Mouse (Mus musculus): ENCODE results near the gene Nlrc4. TPM values are rescaled to one million over a fixed set of nuclear protein-coding genes. Genes with fewer than 3 reads are reported as not detected.
"Not testable (repeated sequence)": the region's sequence is repeated elsewhere in the genome, so short reads cannot be mapped to it uniquely, and the experiment has no call there.

Gene Nlrc4
- 0.14 and 0.15 TPM in 2 replicates for polyA plus RNA-seq (2016; fragmentation: Nextera tagmentation; extraction: Ambion mirVana)

- 55% methylated on average over 8 of the region's 8 CpGs for WGBS
- Histone ChIP-seq H3K36me3 (no peaks in the 10 kb centered on the region), H3K4me3 (no peak within 1 kb of the TSS), H3K4me1 (replicated peaks) (no peaks in the 10 kb centered on the region), H3K9me3 (replicated peaks) (no peaks in the 10 kb centered on the region), H3K27me3 (replicated peaks) (no peaks in the 10 kb centered on the region), H3K9ac (no peak within 1 kb of the TSS), H3K27ac (ENCODE audit: poor library complexity, severe bottlenecking) (no peak within 1 kb of the TSS), H3K4me2 (no peak within 1 kb of the TSS)
- no peak for ATAC-seq (ENCODE audit: insufficient number of reproducible peaks, low FRiP score)
Measured at GRCm38 (mm10) chr17:74458711-74459408, at the start of gene Nlrc4. Gene Nlrc4 (minus strand): TSS chr17:74459142.

GRCm38 (mm10) chr17:74508600-74508999, 49.7 kb upstream of the Nlrc4 start:
- Histone ChIP-seq H3K9ac (no peak overlapping the region), H3K4me3 (no peak overlapping the region), H3K27me3 (replicated peaks) (no peaks in the 10 kb centered on the region), H3K9me3 (replicated peaks) (no peaks in the 10 kb centered on the region), H3K36me3 (no peaks in the 10 kb centered on the region), H3K27ac (ENCODE audit: poor library complexity, severe bottlenecking) (no peak overlapping the region), H3K4me2 (no peak overlapping the region), H3K4me1 (replicated peaks) (peaks cover 4% of the 10 kb centered on the region; the same call in 1 of the 2 replicates)
- no peak for ATAC-seq (ENCODE audit: insufficient number of reproducible peaks, low FRiP score)
- 86% methylated on average over 3 of the region's 3 CpGs for WGBS

- H3K4me2 ChIP-seq, result no peak overlapping the region
- H3K9me3 ChIP-seq (replicated peaks), result no peaks in the 10 kb centered on the region
- H3K27me3 ChIP-seq (replicated peaks), result no peaks in the 10 kb centered on the region
- no peak for ATAC-seq (ENCODE audit: insufficient number of reproducible peaks, low FRiP score)
- no peaks in the 10 kb centered on the region for H3K36me3 ChIP-seq
- WGBS, result 39% methylated on average over 2 of the region's 2 CpGs
- H3K27ac ChIP-seq (ENCODE audit: poor library complexity, severe bottlenecking), result no peak overlapping the region
- H3K9ac ChIP-seq, result no peak overlapping the region
- H3K4me3 ChIP-seq, result no peak overlapping the region
- H3K4me1 ChIP-seq (replicated peaks), result peaks cover 4% of the 10 kb centered on the region; the same call in 1 of the 2 replicates
Measured at GRCm38 (mm10) chr17:74507934-74508333, 49.0 kb upstream of the Nlrc4 start.

DNA sequence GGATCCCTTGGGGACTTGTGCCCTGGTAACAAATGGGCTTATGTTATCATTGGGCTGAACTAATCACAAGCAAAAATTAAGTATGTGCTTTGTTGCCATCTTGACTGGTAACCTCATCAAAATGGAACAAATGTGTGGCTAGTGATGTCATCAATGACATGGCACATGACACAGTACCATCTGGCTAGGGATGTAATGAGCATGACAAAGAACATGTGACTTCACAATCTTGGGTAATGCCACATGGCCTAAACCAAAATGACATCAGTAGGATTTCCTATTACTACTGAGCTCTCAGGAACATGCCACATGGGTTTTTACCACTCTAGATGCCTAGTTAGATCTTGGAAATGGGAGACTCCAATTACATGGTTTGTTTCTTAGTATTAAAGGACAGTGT, 42.1 kb upstream of the Nlrc4 start:
- peaks cover 35% of the 10 kb centered on the region for H3K36me3 ChIP-seq

GRCm38 (mm10) chr17:74500204-74500603, 41.3 kb upstream of the Nlrc4 start:
- H3K36me3 ChIP-seq, result peaks cover 42% of the 10 kb centered on the region
- no peak overlapping the region for H3K27ac ChIP-seq (ENCODE audit: poor library complexity, severe bottlenecking)
- H3K4me2 ChIP-seq, result no peak overlapping the region
- 83% methylated on average over 4 of the region's 4 CpGs for WGBS
- no peak overlapping the region for H3K9ac ChIP-seq
- H3K4me1 ChIP-seq (replicated peaks), result no peaks in the 10 kb centered on the region
- no peaks in the 10 kb centered on the region for H3K9me3 ChIP-seq (replicated peaks)
- H3K27me3 ChIP-seq (replicated peaks), result no peaks in the 10 kb centered on the region
- ATAC-seq (ENCODE audit: insufficient number of reproducible peaks, low FRiP score), result no peak
- no peak overlapping the region for H3K4me3 ChIP-seq

More for the DNA sequence above, 42.1 kb upstream of the Nlrc4 start:
- Histone ChIP-seq H3K9ac (no peak overlapping the region), H3K27ac (ENCODE audit: poor library complexity, severe bottlenecking) (no peak overlapping the region), H3K4me2 (no peak overlapping the region), H3K4me1 (replicated peaks) (no peaks in the 10 kb centered on the region), H3K4me3 (no peak overlapping the region), H3K9me3 (replicated peaks) (no peaks in the 10 kb centered on the region), H3K27me3 (replicated peaks) (no peaks in the 10 kb centered on the region)
- no peak for ATAC-seq (ENCODE audit: insufficient number of reproducible peaks, low FRiP score)

- Histone ChIP-seq H3K4me3 (no peak overlapping the region), H3K36me3 (peaks cover 36% of the 10 kb centered on the region), H3K27me3 (replicated peaks) (no peaks in the 10 kb centered on the region), H3K4me2 (no peak overlapping the region), H3K9me3 (replicated peaks) (no peaks in the 10 kb centered on the region), H3K9ac (no peak overlapping the region), H3K27ac (ENCODE audit: poor library complexity, severe bottlenecking) (no peak overlapping the region), H3K4me1 (replicated peaks) (peaks cover 3% of the 10 kb centered on the region; the same call in 1 of the 2 replicates)
- ATAC-seq (ENCODE audit: insufficient number of reproducible peaks, low FRiP score), result no peak
- WGBS, result 84% methylated on average over 3 of the region's 3 CpGs
Measured at GRCm38 (mm10) chr17:74491565-74491964, 32.6 kb upstream of the Nlrc4 start.

DNA sequence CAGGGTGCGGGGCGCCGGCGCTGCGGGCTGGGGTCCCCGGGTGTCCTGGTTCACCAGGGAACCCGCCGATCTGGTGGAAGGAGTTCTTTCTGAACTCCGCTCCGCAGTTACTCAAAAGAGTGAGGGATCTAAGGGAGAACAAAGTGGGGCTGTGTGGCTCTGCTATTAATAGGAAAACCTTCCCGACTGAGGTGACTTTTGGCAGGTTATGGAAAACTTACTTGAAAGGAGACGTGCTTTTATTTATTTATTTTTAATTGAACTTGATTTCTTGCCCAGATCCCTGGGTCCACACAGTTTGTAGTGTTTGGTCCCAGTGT, 30.9 kb upstream of the Nlrc4 start:
- H3K27ac ChIP-seq (ENCODE audit: poor library complexity, severe bottlenecking), result peak overlapping the region; percentile 95
- WGBS, result 0% methylated on average over 12 of the region's 12 CpGs
- no peaks in the 10 kb centered on the region for H3K27me3 ChIP-seq (replicated peaks)
- H3K36me3 ChIP-seq, result peaks cover 26% of the 10 kb centered on the region
- peaks cover 3% of the 10 kb centered on the region; the same call in 1 of the 2 replicates for H3K4me1 ChIP-seq (replicated peaks)
- ATAC-seq (ENCODE audit: insufficient number of reproducible peaks, low FRiP score), result no peak
- H3K4me3 ChIP-seq, result peak overlapping the region; percentile 83
- peak overlapping the region; percentile 85 for H3K9ac ChIP-seq
- no peaks in the 10 kb centered on the region for H3K9me3 ChIP-seq (replicated peaks)
- peak overlapping the region; percentile 71 for H3K4me2 ChIP-seq

DNA sequence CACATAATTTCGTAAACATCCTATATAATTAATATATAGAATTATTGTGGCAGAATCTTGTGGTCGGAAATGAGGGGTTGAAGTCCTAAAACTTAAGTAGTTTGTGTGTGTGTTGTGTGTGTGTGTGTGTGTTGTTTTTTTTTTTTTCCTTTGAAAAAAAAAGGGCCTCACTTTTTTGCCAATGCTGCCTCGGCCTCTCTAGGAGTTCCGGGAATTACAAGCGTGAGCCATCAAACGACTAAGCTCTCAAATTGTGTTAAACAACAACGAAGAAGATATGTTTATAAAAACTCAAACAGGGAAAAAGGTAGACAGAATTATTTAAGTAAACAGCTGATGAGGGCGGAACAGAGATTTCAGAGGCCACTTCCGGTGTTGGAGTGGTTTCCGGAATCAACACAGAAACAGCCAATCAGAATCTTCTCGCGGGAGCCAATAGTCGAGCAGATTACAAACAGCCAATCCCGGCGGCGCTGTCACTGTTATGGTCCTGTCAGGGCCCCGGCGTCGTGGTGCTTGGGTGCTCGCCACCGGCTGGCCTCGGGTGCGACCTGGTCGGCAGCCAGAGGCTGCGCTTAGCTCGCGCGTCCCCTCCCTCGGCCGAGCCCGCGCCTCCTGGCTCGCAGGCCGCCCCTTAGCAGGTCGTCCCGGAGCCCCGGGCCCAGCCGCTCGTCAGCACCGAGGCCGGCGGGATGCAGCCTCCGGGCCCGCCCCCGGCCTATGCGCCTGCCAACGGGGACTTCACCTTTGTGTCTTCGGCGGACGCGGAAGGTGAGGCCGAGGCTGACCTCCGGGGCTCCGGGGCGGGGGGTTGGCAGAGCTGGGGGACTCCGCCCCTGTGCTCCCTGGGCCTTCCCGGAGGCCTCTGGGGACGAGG, 30.3 kb upstream of the Nlrc4 start, which contains the start of gene Yipf4:
Yipf4 (plus strand) TSS at position 470 of the 877 bp plus-strand sequence.
- H3K4me2 ChIP-seq, result peak within 1 kb of the TSS; percentile 71
- peak; percentile 99 for ATAC-seq (ENCODE audit: insufficient number of reproducible peaks, low FRiP score)
- 4% methylated on average over 58 of the region's 58 CpGs for WGBS

DNA sequence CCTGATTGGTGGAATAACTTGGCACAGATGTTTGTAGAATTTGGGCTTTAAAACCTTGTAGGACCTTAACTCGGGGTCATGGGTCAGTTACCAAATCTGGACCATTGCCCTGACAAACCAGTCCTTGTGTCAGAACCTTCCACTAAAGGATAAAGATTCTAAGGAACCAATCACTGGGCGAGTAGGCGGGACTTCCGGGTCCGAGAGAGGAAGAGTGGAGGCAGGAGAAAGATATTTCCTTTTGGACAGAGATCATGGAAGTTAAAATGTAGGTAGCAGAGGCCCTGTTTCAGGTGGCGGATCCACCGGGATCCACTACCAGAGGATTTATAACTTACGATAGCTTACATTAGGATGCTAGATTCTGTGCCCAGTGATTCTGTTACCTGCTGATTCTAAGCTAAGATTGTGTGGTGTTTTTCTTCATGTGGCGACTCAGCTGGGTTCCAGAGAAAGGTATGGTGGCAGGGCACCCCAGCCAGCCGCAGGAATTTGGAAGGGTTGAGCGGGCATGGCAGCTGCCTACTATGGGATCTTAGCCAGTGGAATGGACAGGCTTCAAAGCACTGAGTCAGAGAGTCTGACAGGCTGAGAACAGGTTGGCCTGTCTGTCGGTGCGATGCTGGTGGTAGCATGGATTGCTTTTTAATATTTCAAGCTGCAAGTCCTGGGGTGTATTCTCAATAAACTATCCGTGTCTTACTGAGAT, 21.6 kb upstream of the Nlrc4 start:
- Histone ChIP-seq H3K36me3 (no peaks in the 10 kb centered on the region), H3K4me1 (replicated peaks) (no peaks in the 10 kb centered on the region), H3K27ac (ENCODE audit: poor library complexity, severe bottlenecking) (no peak overlapping the region), H3K9ac (no peak overlapping the region), H3K27me3 (replicated peaks) (no peaks in the 10 kb centered on the region), H3K9me3 (replicated peaks) (no peaks in the 10 kb centered on the region), H3K4me3 (no peak overlapping the region), H3K4me2 (no peak overlapping the region)
- ATAC-seq (ENCODE audit: insufficient number of reproducible peaks, low FRiP score), result no peak
- 81% methylated on average over 14 of the region's 14 CpGs for WGBS

More for the DNA sequence above, 30.3 kb upstream of the Nlrc4 start, which contains the start of gene Yipf4:
- Histone ChIP-seq H3K4me3 (peak within 1 kb of the TSS; percentile 83), H3K9me3 (replicated peaks) (no peaks in the 10 kb centered on the region), H3K27ac (ENCODE audit: poor library complexity, severe bottlenecking) (peak within 1 kb of the TSS; percentile 95), H3K9ac (peak within 1 kb of the TSS; percentile 85), H3K27me3 (replicated peaks) (no peaks in the 10 kb centered on the region), H3K36me3 (peaks cover 20% of the 10 kb centered on the region), H3K4me1 (replicated peaks) (peaks cover 3% of the 10 kb centered on the region; the same call in 1 of the 2 replicates)

GRCm38 (mm10) chr17:74470133-74470532, 11.2 kb upstream of the Nlrc4 start:
- 76% methylated on average over 6 of the region's 6 CpGs for WGBS

GRCm38 (mm10) chr17:74467981-74468380, 9.0 kb upstream of the Nlrc4 start:
- H3K4me3 ChIP-seq; H3K27ac ChIP-seq (ENCODE audit: poor library complexity, severe bottlenecking); H3K9me3 ChIP-seq (replicated peaks); H3K4me2 ChIP-seq; H3K4me1 ChIP-seq (replicated peaks); H3K9ac ChIP-seq; ATAC-seq (ENCODE audit: insufficient number of reproducible peaks, low FRiP score); H3K36me3 ChIP-seq; H3K27me3 ChIP-seq (replicated peaks): not testable (repeated sequence)
- WGBS, result 82% methylated on average over 2 of the region's 2 CpGs

More at GRCm38 (mm10) chr17:74470133-74470532, 11.2 kb upstream of the Nlrc4 start:
- not testable (repeated sequence) for H3K4me3 ChIP-seq; H3K9me3 ChIP-seq (replicated peaks); H3K27ac ChIP-seq (ENCODE audit: poor library complexity, severe bottlenecking); ATAC-seq (ENCODE audit: insufficient number of reproducible peaks, low FRiP score); H3K27me3 ChIP-seq (replicated peaks); H3K4me1 ChIP-seq (replicated peaks); H3K36me3 ChIP-seq; H3K4me2 ChIP-seq; H3K9ac ChIP-seq

Measured in heart, embryonic 12.5 days (tissue).